Mouse (Mus musculus) stomach, postnatal 0 days (tissue): ENCODE measurements at regions not wholly inside any gene's neighbourhood (a gene's known extent, or its start where the extent isn't known, plus 50 kb on each side); places are given as distances from the start of the nearest gene placed in this dataset.
A peak's percentile ranks its signal among the peaks of the same experiment; 100 is the strongest.

Experiments
- CTCF ChIP-seq: IDR thresholded peaks from 2 replicates; pipeline ENCODE4 v1.5.1; 2016; ENCODE audit warnings: antibody characterized with exemption, low read depth, mild to moderate bottlenecking, moderate library complexity
- EP300 ChIP-seq: optimal IDR thresholded peaks from 2 replicates; pipeline ENCODE3; 2016; ENCODE audit warnings: antibody characterized with exemption

DNA sequence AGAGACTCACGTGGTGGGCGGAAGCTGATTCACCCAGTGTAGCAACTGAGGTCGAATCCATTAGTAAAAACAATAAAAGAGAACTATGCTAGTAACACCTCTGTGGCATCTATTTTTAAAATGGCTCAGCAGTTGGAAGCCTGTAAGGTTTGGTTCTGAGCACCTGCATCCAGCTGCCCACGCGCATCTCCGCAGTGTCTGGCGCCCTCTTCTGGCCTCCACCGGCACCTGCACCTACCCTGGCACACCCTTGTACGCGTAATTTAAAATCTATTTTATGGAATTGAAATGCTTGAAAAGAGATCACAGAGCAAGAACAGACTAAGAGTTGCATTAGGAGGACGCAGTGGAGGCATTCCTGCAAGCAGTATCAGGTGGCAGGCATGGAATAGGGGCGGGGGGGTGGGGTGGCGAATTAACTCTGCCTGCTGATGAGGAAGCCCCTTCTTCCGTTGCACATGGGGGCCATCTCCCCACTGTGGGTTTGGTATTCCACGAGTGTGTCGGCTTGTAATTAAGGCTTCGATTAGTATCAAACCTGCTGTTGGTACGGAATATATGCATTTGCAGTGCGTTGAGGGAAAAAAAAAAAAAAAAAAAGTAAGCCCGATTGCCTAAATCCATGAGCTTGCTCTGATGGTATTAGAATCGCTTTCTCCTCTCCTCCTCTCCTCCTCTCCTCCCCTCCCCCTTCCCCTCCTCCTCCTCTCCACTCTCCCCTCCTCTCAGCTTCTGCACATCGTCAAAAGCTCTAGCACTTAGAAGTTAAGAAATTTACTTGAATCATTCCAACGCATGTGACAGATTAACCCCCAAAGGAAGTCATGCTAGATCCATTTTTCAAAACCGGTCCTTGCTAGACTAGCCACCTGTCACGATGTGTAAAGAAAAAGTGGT lies 221.7 kb downstream of the Atp23 start:
- peak; percentile 53 for TF ChIP-seq CTCF
- no peak for TF ChIP-seq EP300
